Mouse (Mus musculus) G1E (cell line): ENCODE data around the gene Ski. TPM values are rescaled to one million over a fixed set of nuclear protein-coding genes. Genes with fewer than 3 reads are reported as not detected.

ENCODE experiments used
- ATAC-seq: 2 replicates; pipeline ENCODE4 v1.8.0; 2016; ENCODE audit warnings: mild to moderate bottlenecking; ENCODE audit not compliant: insufficient number of reproducible peaks, poor library complexity, low FRiP score, severe bottlenecking; ENCODE audit errors: extremely low read depth
- DNase-seq: peaks from one replicate; pipeline ENCODE4 v3.0.0; 2012; ENCODE audit warnings: low spot score
- H3K27me3 ChIP-seq: 2 replicates; pipeline ENCODE4 v1.6.1; 2012; ENCODE audit warnings: mild to moderate bottlenecking, low read length, inconsistent platforms; ENCODE audit not compliant: insufficient read depth
- H3K36me3 ChIP-seq: replicated peaks from 2 replicates; pipeline ENCODE3; 2012; ENCODE audit warnings: mild to moderate bottlenecking, inconsistent platforms
- H3K4me1 ChIP-seq: 2 replicates; pipeline ENCODE4 v1.6.1; 2012; ENCODE audit warnings: low read depth, low read length, inconsistent platforms, mixed read lengths; ENCODE audit not compliant: insufficient read depth
- H3K4me3 ChIP-seq: 2 replicates; pipeline ENCODE4 v1.5.1; 2012; ENCODE audit warnings: low read depth, mild to moderate bottlenecking, inconsistent platforms, low read length, moderate library complexity, mixed read lengths
- H3K9me3 ChIP-seq: replicated peaks from 2 replicates; pipeline ENCODE4 v1.6.1; 2012; ENCODE audit warnings: inconsistent platforms
- CTCF ChIP-seq: IDR thresholded peaks from 2 replicates; pipeline ENCODE4 v1.5.1; 2012; ENCODE audit warnings: low read depth, low read length, inconsistent platforms, mixed read lengths
- GATA1 ChIP-seq: IDR thresholded peaks from 2 replicates; pipeline ENCODE4 v1.6.1; 2012; ENCODE audit warnings: borderline replicate concordance, low read length, inconsistent platforms, mixed read lengths
- GATA2 ChIP-seq: IDR thresholded peaks from 2 replicates; pipeline ENCODE4 v1.6.1; 2012; ENCODE audit warnings: low read depth, low read length, inconsistent platforms, borderline replicate concordance
- POLR2AphosphoS5 ChIP-seq: IDR thresholded peaks from 2 replicates; pipeline ENCODE4 v1.6.1; 2012; ENCODE audit warnings: low read depth, low read length, inconsistent platforms; ENCODE audit not compliant: insufficient replicate concordance
- TAL1 ChIP-seq: conservative IDR thresholded peaks from 2 replicates; pipeline ENCODE4 v1.6.1; 2012; ENCODE audit warnings: low read depth, low read length, inconsistent platforms, mixed read lengths
- polyA plus RNA-seq: library from polyadenylated mRNA; stranded (reverse); fragments of >175 nt; gene quantifications from 2 replicates; pipeline ENCODE4 v1.2.3, GENCODE M21; 2012
- total RNA-seq, 2 experiments: library from RNA; stranded (forward) in 1 of 2; stranded (reverse) in 1 of 2; fragments of 200-1000 nt in 1 of 2; fragments of >200 nt in 1 of 2; fragmentation: Nextera tagmentation in 1 of 2; gene quantifications; 2 replicates each; pipeline ENCODE4 v1.2.3; 2014 to 2017

The Ski gene
- total and polyA plus RNA-seq, 3 experiments: 16.9 to 58.4 (median 40.7) TPM

- peaks cover 35% of the 10 kb centered on the region for H3K4me1 ChIP-seq
- ATAC-seq: no peak
- TF ChIP-seq POLR2AphosphoS5: no peak
- peaks cover 10% of the 10 kb centered on the region; the same call in 1 of the 2 replicates for H3K9me3 ChIP-seq
- H3K4me3 ChIP-seq: no peak overlapping the region
- peaks cover 82% of the 10 kb centered on the region for H3K27me3 ChIP-seq
- no peaks in the 10 kb centered on the region for H3K36me3 ChIP-seq
- no peak for DNase-seq
These were observed 76.1 kb downstream of the Ski start for GRCm38 (mm10) chr4:155146107-155146823.

- H3K4me3 ChIP-seq: no peak overlapping the region
- H3K36me3 ChIP-seq: no peaks in the 10 kb centered on the region
- H3K4me1 ChIP-seq: peaks cover 23% of the 10 kb centered on the region
- no peak for TF ChIP-seq GATA2
- no peak for TF ChIP-seq GATA1
- TF ChIP-seq CTCF: no peak
- TF ChIP-seq POLR2AphosphoS5: no peak
- no peak for TF ChIP-seq TAL1
- no peaks in the 10 kb centered on the region for H3K9me3 ChIP-seq
- no peak for DNase-seq
- H3K27me3 ChIP-seq: peaks cover 75% of the 10 kb centered on the region
- no peak for ATAC-seq
These were observed 77.7 kb downstream of the Ski start for GRCm38 (mm10) chr4:155144548-155145180.

- Histone ChIP-seq H3K36me3 (no peaks in the 10 kb centered on the region), H3K4me3 (no peak overlapping the region), H3K4me1 (peaks cover 18% of the 10 kb centered on the region), H3K9me3 (no peaks in the 10 kb centered on the region), H3K27me3 (peaks cover 71% of the 10 kb centered on the region)
- ATAC-seq (no peak), DNase-seq (no peak)
- no peak for TF ChIP-seq GATA2
- TF ChIP-seq TAL1: no peak
- no peak for TF ChIP-seq CTCF
- TF ChIP-seq POLR2AphosphoS5: no peak
- no peak for TF ChIP-seq GATA1
These were observed 78.4 kb downstream of the Ski start for GRCm38 (mm10) chr4:155143871-155144502.

GRCm38 (mm10) chr4:155143411-155143810 is 79.0 kb downstream of the Ski start:
- H3K9me3 ChIP-seq: no peaks in the 10 kb centered on the region
- ATAC-seq (no peak), DNase-seq (no peak)
- H3K4me1 ChIP-seq: peaks cover 12% of the 10 kb centered on the region
- no peak for TF ChIP-seq GATA1
- no peak for TF ChIP-seq GATA2
- TF ChIP-seq POLR2AphosphoS5: no peak
- TF ChIP-seq CTCF: no peak
- no peak for TF ChIP-seq TAL1
- no peak overlapping the region for H3K4me3 ChIP-seq
- no peaks in the 10 kb centered on the region for H3K36me3 ChIP-seq
- peaks cover 70% of the 10 kb centered on the region for H3K27me3 ChIP-seq

- Histone ChIP-seq H3K4me1 (peaks cover 8% of the 10 kb centered on the region), H3K9me3 (no peaks in the 10 kb centered on the region)
These were observed 79.6 kb downstream of the Ski start for GRCm38 (mm10) chr4:155142836-155143235.

GRCm38 (mm10) chr4:155140795-155141265 is 81.6 kb downstream of the Ski start:
- Histone ChIP-seq H3K4me1 (peaks cover 8% of the 10 kb centered on the region), H3K4me3 (no peak overlapping the region), H3K27me3 (peaks cover 73% of the 10 kb centered on the region), H3K9me3 (no peaks in the 10 kb centered on the region; the same call in 1 of the 2 replicates), H3K36me3 (no peaks in the 10 kb centered on the region)
- DNase-seq (no peak), ATAC-seq (no peak)
- TF ChIP-seq GATA2: no peak
- no peak for TF ChIP-seq GATA1
- no peak for TF ChIP-seq TAL1
- TF ChIP-seq POLR2AphosphoS5: no peak
- no peak for TF ChIP-seq CTCF

More at GRCm38 (mm10) chr4:155142836-155143235, 79.6 kb downstream of the Ski start:
- no peak for TF ChIP-seq POLR2AphosphoS5
- TF ChIP-seq GATA1: no peak
- TF ChIP-seq TAL1: no peak
- no peak for TF ChIP-seq CTCF
- H3K36me3 ChIP-seq: no peaks in the 10 kb centered on the region
- H3K27me3 ChIP-seq: peaks cover 70% of the 10 kb centered on the region
- ATAC-seq: no peak
- no peak for DNase-seq
- no peak overlapping the region for H3K4me3 ChIP-seq
